Mouse (Mus musculus): Measurements from ENCODE around the gene Nub1.

DNA sequence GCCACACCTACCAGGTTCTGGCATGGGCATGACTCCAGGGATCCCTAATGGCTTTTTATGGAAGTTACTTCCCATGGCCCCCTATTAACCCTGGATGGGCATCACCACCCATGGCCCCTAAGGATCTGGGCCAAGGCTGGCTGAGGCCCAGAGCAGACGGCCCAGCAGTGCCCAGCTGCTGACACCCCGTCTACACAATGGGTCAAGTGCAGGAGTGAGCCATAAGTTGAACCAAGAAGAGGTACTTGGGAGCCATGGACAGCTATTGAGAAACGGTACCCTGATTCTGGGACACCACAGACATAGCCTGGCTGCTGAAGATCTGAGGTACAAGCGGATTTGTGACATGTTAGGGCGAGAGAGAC lies 38.9 kb downstream of the Nub1 start:
- TF ChIP-seq CTCF (IDR thresholded peaks at IDR 0.05; ENCODE audit: low read depth, low read length) (no peak), POLR2A (IDR thresholded peaks at IDR 0.05; ENCODE audit: insufficient read depth, low read length) (no peak)
